Mouse (Mus musculus) liver, adult 2 months (tissue): ENCODE results near the gene Vasn.

ENCODE experiments used
- CTCF ChIP-seq: fragments of 200-500 bp; IDR thresholded peaks from 2 replicates; pipeline ENCODE4 v1.5.1; 2011; ENCODE audit warnings: low read depth, low read length, control low read depth
- POLR2A ChIP-seq: fragments of 200-500 bp; IDR thresholded peaks from 2 replicates; pipeline ENCODE4 v1.6.1; 2011; ENCODE audit warnings: low read length, control low read depth; ENCODE audit not compliant: insufficient read depth; ENCODE audit errors: extremely low read depth

- TF ChIP-seq POLR2A: no peak
- TF ChIP-seq CTCF: no peak
These were observed 11.3 kb downstream of the Vasn start for GRCm38 (mm10) chr16:4651081-4651480.
